Mouse (Mus musculus) liver, adult 2 months (tissue): ENCODE data around the gene Fgfr1op2. TPM values are rescaled to one million over a fixed set of nuclear protein-coding genes. Genes with fewer than 3 reads are reported as not detected.

ENCODE experiments used
- DNase-seq: peaks from one replicate; pipeline ENCODE4 v3.0.0-alpha.2; 2011; ENCODE audit warnings: low read depth, low spot score; ENCODE audit errors: extremely low read depth
- H3K27ac ChIP-seq: fragments of 200-500 bp; replicated peaks from 2 replicates; pipeline ENCODE4 v1.5.1; 2012; ENCODE audit warnings: low read depth, mild to moderate bottlenecking, control low read depth, inconsistent platforms, low read length; ENCODE audit not compliant: insufficient read depth
- H3K27me3 ChIP-seq: fragments of 200-500 bp; 2 replicates; pipeline ENCODE4 v1.6.1; 2012; ENCODE audit warnings: mild to moderate bottlenecking, moderate library complexity, low read length, inconsistent platforms; ENCODE audit not compliant: control insufficient read depth, insufficient read depth
- H3K36me3 ChIP-seq: fragments of 200-500 bp; 2 replicates; pipeline ENCODE4 v1.6.1; 2012; ENCODE audit warnings: low read length, inconsistent platforms; ENCODE audit not compliant: control insufficient read depth, insufficient read depth
- H3K4me1 ChIP-seq: fragments of 200-500 bp; 2 replicates; pipeline ENCODE4 v1.6.1; 2011; ENCODE audit warnings: low read length; ENCODE audit not compliant: control insufficient read depth, insufficient read depth
- H3K4me3 ChIP-seq: fragments of 200-500 bp; 2 replicates; pipeline ENCODE4 v1.5.1; 2011; ENCODE audit warnings: low read depth, mild to moderate bottlenecking, control low read depth, low read length, moderate library complexity; ENCODE audit not compliant: insufficient read depth
- H3K79me2 ChIP-seq: fragments of 200-500 bp; 2 replicates; pipeline ENCODE4 v1.6.1; 2012; ENCODE audit warnings: inconsistent platforms, mild to moderate bottlenecking, low read length, moderate library complexity; ENCODE audit not compliant: control insufficient read depth, insufficient read depth
- H3K9ac ChIP-seq: fragments of 200-500 bp; 2 replicates; pipeline ENCODE4 v1.6.1; 2012; ENCODE audit warnings: low read depth, mild to moderate bottlenecking, control low read depth, inconsistent platforms, low read length
- CTCF ChIP-seq: fragments of 200-500 bp; IDR thresholded peaks from 2 replicates; pipeline ENCODE4 v1.5.1; 2011; ENCODE audit warnings: low read depth, low read length, control low read depth
- POLR2A ChIP-seq: fragments of 200-500 bp; IDR thresholded peaks from 2 replicates; pipeline ENCODE4 v1.6.1; 2011; ENCODE audit warnings: low read length, control low read depth; ENCODE audit not compliant: insufficient read depth; ENCODE audit errors: extremely low read depth
- WGBS: fragments of 180-500 bp; shearing (Covaris S2); methylation state at CpG from one replicate; pipeline ENCODE4 v1.1.7; 2018; 5-methylcytosine and 5-hydroxymethylcytosine counted together
- polyA plus RNA-seq: library from polyadenylated mRNA; depleted of rRNA; stranded (reverse); fragments of >200 nt; gene quantifications from 2 replicates; pipeline ENCODE4 v1.2.3, GENCODE M21; 2012
- total RNA-seq: library from RNA; depleted of rRNA; stranded (reverse); fragments of >200 nt; gene quantifications from 2 replicates; pipeline ENCODE4 v1.2.3, GENCODE M21; 2014

Gene Fgfr1op2
- total and polyA plus RNA-seq, 2 experiments: 33.5 to 38.3 TPM

DNA sequence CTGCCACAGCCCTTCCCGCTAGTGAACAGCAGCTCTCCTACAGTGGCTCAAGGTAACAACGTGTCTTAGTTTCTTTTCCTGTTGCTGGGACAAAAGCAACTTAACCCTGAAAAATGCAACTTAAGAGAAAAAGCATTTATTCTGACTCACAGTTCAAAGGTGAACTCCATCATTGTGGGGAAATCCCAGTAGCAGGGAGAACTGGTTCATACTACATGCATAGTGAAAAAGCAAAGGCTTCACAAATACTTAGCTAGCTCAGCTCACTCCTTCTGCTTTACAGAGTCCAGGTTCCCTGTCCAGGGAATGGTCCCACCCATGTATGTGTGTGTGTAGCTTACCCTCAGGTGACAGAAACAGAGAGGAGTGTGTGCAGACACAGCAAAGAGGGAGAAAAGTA is 39.7 kb downstream of the Fgfr1op2 start:
- WGBS: 87% methylated on average over 2 of the region's 2 CpGs
- peaks cover 54% of the 10 kb centered on the region for H3K36me3 ChIP-seq

GRCm38 (mm10) chr6:146628123-146628522 is 51.1 kb downstream of the Fgfr1op2 start:
- WGBS: 85% methylated on average over 3 of the region's 3 CpGs
- Histone ChIP-seq H3K27me3 (no peaks in the 10 kb centered on the region), H3K9ac (no peak overlapping the region), H3K4me3 (no peak overlapping the region), H3K36me3 (peaks cover 3% of the 10 kb centered on the region), H3K79me2 (peaks cover 20% of the 10 kb centered on the region; the same call in 1 of the 2 replicates), H3K27ac (no peak overlapping the region), H3K4me1 (peaks cover 20% of the 10 kb centered on the region)
- no peak for DNase-seq
- TF ChIP-seq POLR2A: no peak
- TF ChIP-seq CTCF: no peak

More for the DNA sequence above, 39.7 kb downstream of the Fgfr1op2 start:
- Histone ChIP-seq H3K4me1 (no peaks in the 10 kb centered on the region), H3K27me3 (no peaks in the 10 kb centered on the region), H3K27ac (no peak overlapping the region), H3K4me3 (no peak overlapping the region), H3K9ac (no peak overlapping the region), H3K79me2 (no peaks in the 10 kb centered on the region)
- TF ChIP-seq CTCF: no peak
- TF ChIP-seq POLR2A: no peak
- DNase-seq: no peak

- no peaks in the 10 kb centered on the region for H3K27me3 ChIP-seq
- peaks cover 22% of the 10 kb centered on the region for H3K4me1 ChIP-seq
- H3K4me3 ChIP-seq: no peak overlapping the region
- DNase-seq: peak; percentile 91
- no peaks in the 10 kb centered on the region for H3K36me3 ChIP-seq
- WGBS: 53% methylated on average over 9 of the region's 9 CpGs
- H3K27ac ChIP-seq: peak overlapping the region; percentile 91
- peaks cover 17% of the 10 kb centered on the region; the same call in 1 of the 2 replicates for H3K79me2 ChIP-seq
- TF ChIP-seq CTCF (no peak), POLR2A (no peak)
- peak overlapping the region; percentile 33 for H3K9ac ChIP-seq
Observed at GRCm38 (mm10) chr6:146629781-146630756, 53.1 kb downstream of the Fgfr1op2 start.

DNA sequence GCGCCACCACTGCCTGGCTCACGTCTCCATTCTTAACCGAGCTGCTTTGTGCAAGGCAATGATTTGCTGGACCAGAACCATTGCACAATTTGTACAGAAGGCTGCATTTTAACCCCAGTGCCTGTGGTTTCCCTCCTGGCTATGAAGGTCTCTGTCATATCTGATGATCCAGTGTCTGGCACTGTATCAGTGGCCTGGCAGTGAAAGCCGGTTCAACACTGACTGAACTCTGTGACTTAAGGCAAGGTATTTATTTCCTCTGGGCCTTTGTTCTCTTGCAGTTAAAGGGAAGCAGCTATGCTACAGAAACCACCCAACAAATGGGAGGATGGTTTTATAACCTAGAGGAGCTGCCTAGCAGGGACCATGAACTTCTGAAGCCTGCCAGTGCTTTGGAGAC is 54.0 kb downstream of the Fgfr1op2 start:
- WGBS: 13% methylated on average over 4 of the region's 4 CpGs
- peaks cover 17% of the 10 kb centered on the region; the same call in 1 of the 2 replicates for H3K79me2 ChIP-seq

DNA sequence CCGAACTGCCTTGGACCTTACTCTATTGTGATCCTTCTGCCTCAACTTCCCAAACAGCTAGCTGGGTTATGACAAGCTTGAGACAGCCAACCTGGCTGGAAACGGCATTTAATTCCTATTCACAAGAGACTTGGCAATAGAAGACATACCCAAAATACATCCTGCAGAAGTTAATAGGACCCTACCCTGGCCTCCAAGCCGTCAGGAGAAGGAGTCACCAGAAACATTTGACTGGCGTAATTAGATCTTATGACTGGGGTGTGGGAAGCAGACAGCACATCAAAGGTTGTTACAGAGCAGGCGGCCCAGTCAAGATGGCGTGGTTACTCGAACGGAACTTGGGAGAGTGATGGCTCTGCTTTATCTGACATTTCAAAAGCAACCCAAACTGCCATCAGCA is 54.8 kb downstream of the Fgfr1op2 start:
- Histone ChIP-seq H3K36me3 (no peaks in the 10 kb centered on the region), H3K27me3 (no peaks in the 10 kb centered on the region), H3K79me2 (peaks cover 12% of the 10 kb centered on the region; the same call in 1 of the 2 replicates), H3K4me1 (peaks cover 22% of the 10 kb centered on the region), H3K4me3 (no peak overlapping the region), H3K9ac (no peak overlapping the region), H3K27ac (peak overlapping the region; percentile 45)
- WGBS: 93% methylated on average over 8 of the region's 8 CpGs
- no peak for DNase-seq
- TF ChIP-seq CTCF (no peak), POLR2A (no peak)

More for the DNA sequence above, 54.0 kb downstream of the Fgfr1op2 start:
- Histone ChIP-seq H3K36me3 (no peaks in the 10 kb centered on the region), H3K9ac (peak overlapping the region; percentile 47; the same call in 1 of the 2 replicates), H3K4me1 (peaks cover 22% of the 10 kb centered on the region), H3K4me3 (no peak overlapping the region), H3K27ac (peak overlapping the region; percentile 91), H3K27me3 (no peaks in the 10 kb centered on the region)
- TF ChIP-seq CTCF (no peak), POLR2A (no peak)
- peak; percentile 100 for DNase-seq
